Mouse (Mus musculus): ENCODE measurements around the gene Rnf135. TPM values are rescaled to one million over a fixed set of nuclear protein-coding genes. Genes with fewer than 3 reads are reported as not detected.
A peak's percentile ranks its signal among the peaks of the same experiment; 100 is the strongest.
"Not testable (repeated sequence)": the region's sequence is repeated elsewhere in the genome, so short reads cannot be mapped to it uniquely, and the experiment has no call there.

Rnf135 gene
- 7.5 and 8.0 TPM in 2 replicates for polyA plus RNA-seq (2016; fragmentation: Nextera tagmentation; extraction: Ambion mirVana)

GRCm38 (mm10) chr11:80183705-80184255 lies at the start of gene Rnf135:
Rnf135 (plus strand) TSS chr11:80183851.
- H3K27ac ChIP-seq: peak within 1 kb of the TSS; percentile 84
- WGBS: 1% methylated on average over 33 of the region's 33 CpGs

GRCm38 (mm10) chr11:80134744-80135143 lies 48.9 kb upstream of the Rnf135 start:
- Histone ChIP-seq H3K27me3 (no peaks in the 10 kb centered on the region), H3K4me3 (no peak overlapping the region), H3K4me1 (no peaks in the 10 kb centered on the region), H3K36me3 (peaks cover 61% of the 10 kb centered on the region), H3K4me2 (replicated peaks) (no peak overlapping the region), H3K9me3 (no peaks in the 10 kb centered on the region), H3K9ac (no peak overlapping the region), H3K27ac (no peak overlapping the region)
- no peak for ATAC-seq (ENCODE audit: insufficient number of reproducible peaks, insufficient read depth, low FRiP score, low TSS enrichment)
- 80% methylated on average over 4 of the region's 4 CpGs for WGBS

More at GRCm38 (mm10) chr11:80183705-80184255, at the start of gene Rnf135:
- H3K4me3 ChIP-seq: peak within 1 kb of the TSS; percentile 66
- ATAC-seq (ENCODE audit: insufficient number of reproducible peaks, insufficient read depth, low FRiP score, low TSS enrichment): peak; percentile 74; the same call in 1 of the 2 replicates
- H3K4me2 ChIP-seq (replicated peaks): peak within 1 kb of the TSS; percentile 67
- no peaks in the 10 kb centered on the region; the same call in 1 of the 2 replicates for H3K4me1 ChIP-seq
- H3K9me3 ChIP-seq: no peaks in the 10 kb centered on the region
- H3K36me3 ChIP-seq: no peaks in the 10 kb centered on the region
- H3K9ac ChIP-seq: peak within 1 kb of the TSS; percentile 69
- H3K27me3 ChIP-seq: no peaks in the 10 kb centered on the region

- Histone ChIP-seq H3K27me3 (no peaks in the 10 kb centered on the region), H3K4me1 (peaks cover 3% of the 10 kb centered on the region; the same call in 1 of the 2 replicates), H3K4me3 (no peak overlapping the region), H3K27ac (no peak overlapping the region), H3K36me3 (peaks cover 52% of the 10 kb centered on the region), H3K4me2 (replicated peaks) (no peak overlapping the region), H3K9me3 (no peaks in the 10 kb centered on the region), H3K9ac (no peak overlapping the region)
- ATAC-seq (ENCODE audit: insufficient number of reproducible peaks, insufficient read depth, low FRiP score, low TSS enrichment): no peak
- WGBS: 90% methylated on average over 11 of the region's 11 CpGs
Measured at GRCm38 (mm10) chr11:80135954-80136683, 47.5 kb upstream of the Rnf135 start.

DNA sequence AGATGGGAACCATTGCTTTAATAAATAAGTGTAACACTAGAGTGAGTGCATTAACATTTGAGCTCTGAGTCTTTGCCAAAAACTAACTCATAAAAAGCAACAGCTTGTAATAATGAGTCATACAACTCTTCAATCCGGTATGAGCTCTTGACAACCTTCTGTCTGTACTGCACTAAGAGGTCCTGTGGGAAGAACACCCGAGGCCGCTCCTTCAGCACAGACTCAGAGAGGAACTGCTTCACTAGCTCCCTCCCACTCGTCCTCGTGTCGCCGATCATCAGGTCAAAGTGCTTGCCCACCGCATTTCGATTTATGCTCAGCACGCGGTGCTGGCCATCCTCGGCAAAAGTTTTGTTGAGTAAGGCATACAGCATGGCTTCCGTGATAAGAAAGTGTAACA lies 46.9 kb upstream of the Rnf135 start:
- no peak overlapping the region for H3K4me2 ChIP-seq (replicated peaks)
- peaks cover 3% of the 10 kb centered on the region; the same call in 1 of the 2 replicates for H3K4me1 ChIP-seq
- no peaks in the 10 kb centered on the region for H3K9me3 ChIP-seq
- H3K4me3 ChIP-seq: no peak overlapping the region
- ATAC-seq (ENCODE audit: insufficient number of reproducible peaks, insufficient read depth, low FRiP score, low TSS enrichment): no peak
- no peak overlapping the region for H3K9ac ChIP-seq
- 93% methylated on average over 13 of the region's 13 CpGs for WGBS
- no peak overlapping the region for H3K27ac ChIP-seq
- peaks cover 48% of the 10 kb centered on the region for H3K36me3 ChIP-seq
- H3K27me3 ChIP-seq: no peaks in the 10 kb centered on the region

GRCm38 (mm10) chr11:80137773-80138172 lies 45.9 kb upstream of the Rnf135 start:
- Histone ChIP-seq H3K9me3 (no peaks in the 10 kb centered on the region), H3K4me2 (replicated peaks) (no peak overlapping the region), H3K4me1 (peaks cover 5% of the 10 kb centered on the region), H3K9ac (no peak overlapping the region), H3K4me3 (no peak overlapping the region), H3K27ac (no peak overlapping the region), H3K27me3 (no peaks in the 10 kb centered on the region), H3K36me3 (peaks cover 39% of the 10 kb centered on the region)
- WGBS: 90% methylated on average over 5 of the region's 5 CpGs
- no peak for ATAC-seq (ENCODE audit: insufficient number of reproducible peaks, insufficient read depth, low FRiP score, low TSS enrichment)

GRCm38 (mm10) chr11:80141825-80142521 lies 41.7 kb upstream of the Rnf135 start, which contains the start of gene Tefm:
Tefm (minus strand) TSS chr11:80142175.
- Histone ChIP-seq H3K4me1 (peaks cover 9% of the 10 kb centered on the region), H3K4me3 (peak within 1 kb of the TSS; percentile 83), H3K9me3 (no peaks in the 10 kb centered on the region), H3K27ac (peak within 1 kb of the TSS; percentile 86), H3K27me3 (no peaks in the 10 kb centered on the region), H3K9ac (peak within 1 kb of the TSS; percentile 81), H3K36me3 (peaks cover 17% of the 10 kb centered on the region), H3K4me2 (replicated peaks) (peak within 1 kb of the TSS; percentile 73)
- peak; percentile 78 for ATAC-seq (ENCODE audit: insufficient number of reproducible peaks, insufficient read depth, low FRiP score, low TSS enrichment)
- WGBS: under 1% methylated on average over 40 of the region's 40 CpGs

- H3K27me3 ChIP-seq: no peaks in the 10 kb centered on the region
- H3K36me3 ChIP-seq: peaks cover 10% of the 10 kb centered on the region
- 41% methylated on average over 8 of the region's 8 CpGs for WGBS
- no peak for ATAC-seq (ENCODE audit: insufficient number of reproducible peaks, insufficient read depth, low FRiP score, low TSS enrichment)
- peak overlapping the region; percentile 83 for H3K4me3 ChIP-seq
- H3K4me1 ChIP-seq: peaks cover 9% of the 10 kb centered on the region
- H3K4me2 ChIP-seq (replicated peaks): peak overlapping the region; percentile 73
- peak overlapping the region; percentile 81 for H3K9ac ChIP-seq
- H3K27ac ChIP-seq: no peak overlapping the region; the same call in 1 of the 2 replicates
- no peaks in the 10 kb centered on the region for H3K9me3 ChIP-seq
Measured at GRCm38 (mm10) chr11:80142872-80143271, 40.8 kb upstream of the Rnf135 start.

GRCm38 (mm10) chr11:80145787-80146275 lies 37.8 kb upstream of the Rnf135 start:
- Histone ChIP-seq H3K9me3 (no peaks in the 10 kb centered on the region), H3K27me3 (no peaks in the 10 kb centered on the region), H3K4me2 (replicated peaks) (no peak overlapping the region), H3K4me1 (peaks cover 9% of the 10 kb centered on the region), H3K36me3 (no peaks in the 10 kb centered on the region), H3K9ac (no peak overlapping the region), H3K27ac (no peak overlapping the region), H3K4me3 (no peak overlapping the region)
- ATAC-seq (ENCODE audit: insufficient number of reproducible peaks, insufficient read depth, low FRiP score, low TSS enrichment): no peak
- 59% methylated on average over 10 of the region's 10 CpGs for WGBS

DNA sequence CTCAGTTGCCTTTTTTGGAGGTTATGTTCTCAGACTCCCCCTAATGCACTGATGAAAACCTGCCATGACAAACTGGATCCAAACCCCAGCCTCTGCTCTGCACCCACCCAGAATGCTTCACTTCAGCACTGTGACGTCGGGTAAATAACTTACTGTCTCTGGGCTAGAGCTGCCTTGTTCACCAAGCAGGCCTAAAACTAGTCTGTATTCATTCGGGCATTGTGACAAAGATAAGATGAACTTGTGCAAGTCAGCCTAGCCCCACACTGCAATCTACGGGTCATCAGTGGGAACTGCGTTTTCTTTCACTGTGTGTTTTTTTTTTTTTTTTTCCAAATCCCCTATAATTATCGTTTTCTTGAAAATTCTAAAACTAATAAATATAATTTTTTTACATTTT lies 35.9 kb upstream of the Rnf135 start:
- peaks cover 9% of the 10 kb centered on the region for H3K27me3 ChIP-seq
- H3K36me3 ChIP-seq: no peaks in the 10 kb centered on the region
- ATAC-seq (ENCODE audit: insufficient number of reproducible peaks, insufficient read depth, low FRiP score, low TSS enrichment): no peak
- H3K9ac ChIP-seq: no peak overlapping the region
- H3K4me2 ChIP-seq (replicated peaks): no peak overlapping the region
- peaks cover 4% of the 10 kb centered on the region for H3K4me1 ChIP-seq
- H3K27ac ChIP-seq: no peak overlapping the region
- H3K9me3 ChIP-seq: no peaks in the 10 kb centered on the region
- WGBS: 80% methylated on average over 6 of the region's 6 CpGs
- H3K4me3 ChIP-seq: no peak overlapping the region

DNA sequence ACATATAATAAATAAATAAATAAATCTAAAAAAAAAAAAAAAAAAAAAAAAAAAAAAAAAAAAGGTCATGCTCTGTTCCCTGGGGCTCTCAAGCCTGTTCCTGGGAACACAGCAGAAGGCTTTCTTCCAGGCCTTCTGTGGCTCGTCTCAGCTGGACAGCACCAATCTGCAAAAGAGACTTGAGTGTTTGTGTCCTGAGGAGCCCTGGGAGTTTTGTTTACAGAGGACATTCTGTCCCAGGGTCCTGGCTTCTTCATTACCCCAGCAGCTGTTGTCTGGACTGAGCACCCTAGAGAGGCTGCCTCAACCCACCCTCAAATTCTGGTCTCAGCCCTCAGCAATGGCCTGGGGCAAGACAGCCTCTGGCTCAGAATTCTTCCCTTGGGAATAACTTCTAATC lies 35.3 kb upstream of the Rnf135 start:
- H3K36me3 ChIP-seq: no peaks in the 10 kb centered on the region
- WGBS: 31% methylated on average over 1 of the region's 1 CpGs

GRCm38 (mm10) chr11:80148974-80149373 lies 34.7 kb upstream of the Rnf135 start:
- not testable (repeated sequence) for ATAC-seq (ENCODE audit: insufficient number of reproducible peaks, insufficient read depth, low FRiP score, low TSS enrichment); H3K9ac ChIP-seq; H3K9me3 ChIP-seq; H3K4me1 ChIP-seq; H3K27ac ChIP-seq; H3K36me3 ChIP-seq; H3K4me3 ChIP-seq; H3K4me2 ChIP-seq (replicated peaks)
- peaks cover 21% of the 10 kb centered on the region for H3K27me3 ChIP-seq
- WGBS: 67% methylated on average over 1 of the region's 4 CpGs

More for the DNA sequence above, 35.3 kb upstream of the Rnf135 start:
- no peak overlapping the region for H3K4me2 ChIP-seq (replicated peaks)
- peaks cover 15% of the 10 kb centered on the region for H3K27me3 ChIP-seq
- no peak overlapping the region for H3K9ac ChIP-seq
- no peak for ATAC-seq (ENCODE audit: insufficient number of reproducible peaks, insufficient read depth, low FRiP score, low TSS enrichment)
- H3K4me3 ChIP-seq: no peak overlapping the region
- H3K9me3 ChIP-seq: no peaks in the 10 kb centered on the region
- no peak overlapping the region for H3K27ac ChIP-seq
- no peaks in the 10 kb centered on the region for H3K4me1 ChIP-seq
